Mouse (Mus musculus) heart, postnatal 4 days (tissue): ENCODE results near the gene Unc45b. TPM values are rescaled to one million over a fixed set of nuclear protein-coding genes. Genes with fewer than 3 reads are reported as not detected.
"Not testable (repeated sequence)": the region's sequence is repeated elsewhere in the genome, so short reads cannot be mapped to it uniquely, and the experiment has no call there.

Experiments used
- DNase-seq: peaks from one replicate; pipeline ENCODE4 v3.0.0; 2021
- total RNA-seq, 2 experiments: library from RNA; stranded (reverse); gene quantifications; 2 replicates each; pipeline ENCODE4 v1.2.3; 2021

The Unc45b gene
- total RNA-seq, 2 experiments from 2014 or later: 177 to 187 TPM

- DNase-seq: no peak
Observed at GRCm38 (mm10) chr11:82897478-82897877, 12.9 kb upstream of the Unc45b start.

DNA sequence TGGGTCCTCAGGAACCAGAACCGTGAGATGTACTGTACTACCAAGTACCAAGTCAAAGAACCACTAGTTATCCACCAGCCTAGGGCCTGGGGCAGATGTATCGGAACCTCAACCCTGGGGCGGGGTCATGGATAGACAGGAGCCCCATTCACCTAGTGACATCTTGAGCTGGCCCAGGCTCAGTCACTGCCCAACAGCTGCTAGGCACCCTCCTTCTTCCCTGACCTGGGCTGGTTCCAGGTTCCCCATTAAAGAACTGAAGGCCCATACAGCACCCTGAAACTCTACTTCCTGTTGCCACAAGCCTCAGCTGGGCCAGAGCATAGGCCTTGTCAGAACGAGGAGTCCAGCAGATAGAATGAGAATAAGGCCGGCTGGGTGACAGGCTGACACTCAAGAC is 10.6 kb upstream of the Unc45b start:
- DNase-seq: no peak

- DNase-seq: no peak
Observed at GRCm38 (mm10) chr11:82901606-82902310, 8.6 kb upstream of the Unc45b start.

GRCm38 (mm10) chr11:82904952-82905351 is 5.4 kb upstream of the Unc45b start:
- DNase-seq: no peak

DNA sequence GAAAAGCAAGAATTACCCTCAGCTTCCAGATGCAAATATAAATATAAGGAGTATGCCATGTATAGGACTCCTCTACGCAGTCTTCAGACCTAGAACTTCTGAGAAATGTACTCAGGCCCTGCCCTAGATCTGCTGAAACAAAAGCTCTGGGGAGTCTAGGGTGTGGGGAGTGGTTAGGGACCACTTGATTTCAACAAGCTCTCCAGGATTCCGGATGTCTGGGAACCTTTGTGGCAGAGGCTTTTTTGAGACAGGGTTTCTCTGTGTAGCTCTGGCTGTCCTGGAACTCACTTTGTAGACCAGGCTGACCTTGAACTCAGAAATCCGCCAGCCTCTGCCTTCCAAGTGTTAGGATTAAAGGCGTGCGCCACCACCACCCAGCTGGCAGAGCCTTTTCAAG is 4.5 kb upstream of the Unc45b start:
- no peak for DNase-seq

DNA sequence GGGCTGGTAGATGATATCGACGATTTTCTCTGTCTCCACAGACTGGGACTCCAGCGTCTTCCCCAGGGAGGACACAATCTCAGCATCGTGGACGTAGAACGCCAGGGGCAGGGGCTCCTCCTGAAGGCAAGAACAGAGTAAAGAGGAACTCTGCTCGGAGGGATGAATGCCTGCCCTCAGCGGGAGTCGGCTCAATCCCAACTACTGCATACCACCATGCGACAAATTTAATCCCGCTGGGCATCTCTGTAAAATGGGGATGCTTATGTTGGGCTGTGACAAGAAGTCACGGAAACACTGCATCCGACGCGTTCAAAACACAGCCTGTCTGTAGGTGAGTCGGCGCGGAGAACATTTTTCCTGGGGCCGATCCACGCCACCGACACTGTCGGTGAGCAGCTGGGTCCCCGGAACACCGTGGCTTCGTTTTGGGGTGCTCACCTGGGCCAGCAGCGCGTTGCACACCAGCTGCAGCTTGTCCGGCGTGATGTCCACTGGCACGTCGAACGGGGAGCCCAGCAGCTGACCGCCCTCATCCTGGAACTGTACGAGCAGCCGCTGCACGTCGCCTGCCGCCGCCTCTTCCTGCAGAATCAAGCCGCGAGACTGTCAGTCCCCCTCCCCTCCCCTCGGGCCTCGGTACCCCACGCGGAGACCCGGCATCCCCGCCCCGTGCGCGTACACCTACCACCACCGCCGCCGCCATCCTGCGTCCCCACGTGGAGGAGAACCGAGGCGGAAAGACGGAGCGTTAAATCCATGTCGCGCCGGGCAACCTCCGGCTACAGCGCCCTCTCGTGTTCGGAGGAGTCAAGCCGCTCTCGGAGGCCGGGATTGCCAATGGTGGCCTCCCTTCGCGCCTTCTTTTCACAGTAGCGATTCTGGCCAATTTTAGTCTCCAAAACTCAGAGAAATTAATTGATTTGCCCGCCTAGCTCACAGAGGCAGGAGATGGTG is 2.4 kb upstream of the Unc45b start, which contains the start of gene Nle1:
Nle1 (minus strand) TSS at position 761 of the 957 bp plus-strand sequence.
- DNase-seq: peak; percentile 98

GRCm38 (mm10) chr11:82908608-82908989 is 1.8 kb upstream of the Unc45b start:
- no peak for DNase-seq

DNA sequence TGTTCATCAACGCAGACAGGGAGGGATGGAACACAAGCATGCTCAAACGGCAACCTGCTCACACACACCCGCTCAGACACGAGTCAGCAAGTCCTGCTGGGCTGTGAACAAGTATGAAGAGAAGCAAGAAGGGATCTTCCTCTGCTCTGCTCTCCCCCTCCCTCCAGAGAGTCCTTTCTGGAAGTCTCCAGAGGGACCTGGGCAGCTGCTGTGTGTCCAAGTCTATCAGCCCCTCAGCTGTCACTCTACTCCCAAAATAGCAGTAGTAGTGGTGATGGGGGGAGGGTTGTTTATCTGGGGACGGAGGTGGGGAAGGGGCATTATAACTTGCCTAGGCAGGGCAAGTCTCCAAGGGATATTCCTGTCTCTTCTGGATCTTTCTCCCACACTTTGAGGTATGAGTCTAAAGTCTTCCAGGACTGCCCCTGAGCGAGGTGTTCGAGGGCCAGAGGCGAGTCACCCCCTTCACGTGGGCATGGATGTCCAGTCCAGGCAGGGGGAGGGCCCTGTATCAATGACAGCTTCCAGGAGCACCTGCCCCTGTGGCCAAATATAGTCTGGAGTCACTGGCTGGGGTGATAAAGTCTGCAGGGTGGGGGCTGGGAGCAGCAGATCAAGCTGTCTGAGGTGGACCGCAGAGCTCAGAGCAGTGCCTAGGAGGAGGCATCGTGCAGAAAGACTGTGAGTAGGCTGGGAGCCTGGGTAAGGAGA is 484 bp downstream of the Unc45b start:
- peak; percentile 80 for DNase-seq

DNA sequence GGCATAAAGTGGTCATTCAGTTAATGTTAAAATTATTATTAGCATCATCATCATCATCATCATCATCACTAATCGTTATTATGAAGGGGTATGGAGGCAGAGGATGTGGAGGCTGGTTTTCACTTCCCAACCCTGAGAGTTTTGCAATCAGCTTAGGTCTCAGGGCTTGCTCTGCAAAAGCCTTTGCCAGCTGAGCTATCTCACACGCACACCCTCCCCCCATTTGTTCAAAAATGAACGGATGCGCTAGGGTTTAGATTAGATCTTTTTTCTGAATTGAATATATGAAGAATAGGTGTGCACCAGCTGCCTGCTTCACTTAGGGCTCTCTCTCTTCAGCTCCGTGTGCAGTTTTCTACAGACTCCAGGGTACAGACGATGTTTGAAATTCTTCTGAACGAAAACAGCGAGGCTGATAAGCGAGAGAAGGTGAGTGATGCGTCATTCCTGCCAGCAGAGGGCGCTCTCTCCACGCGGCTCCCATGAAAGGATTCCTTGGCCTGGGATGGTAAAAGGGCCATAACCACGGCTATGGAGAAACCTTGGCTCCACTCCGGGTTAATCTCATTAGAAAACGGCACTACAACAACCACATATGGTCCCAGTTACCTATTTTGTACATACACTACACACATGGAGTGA is 4.5 kb downstream of the Unc45b start:
- peak; percentile 86 for DNase-seq

DNA sequence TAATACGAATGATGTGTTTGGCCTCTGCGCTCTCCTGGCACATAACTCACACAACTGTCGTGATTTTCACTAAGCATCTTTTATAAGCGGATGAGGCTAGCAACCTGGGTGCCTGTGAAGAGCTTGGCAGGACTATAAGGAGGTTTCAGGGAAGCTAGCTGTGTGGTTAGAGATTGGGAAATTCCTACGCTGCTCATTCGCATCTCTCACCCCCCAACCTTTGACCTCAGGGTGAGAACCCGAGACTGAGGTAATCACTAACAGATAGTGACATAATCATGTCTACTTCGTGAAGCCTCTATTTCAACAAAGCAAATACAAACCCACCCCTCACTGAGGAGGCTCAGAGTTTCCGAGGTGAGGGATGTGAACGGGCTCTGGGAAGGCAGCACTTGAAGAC is 10.4 kb downstream of the Unc45b start:
- DNase-seq: no peak

- no peak for DNase-seq
Observed at GRCm38 (mm10) chr11:82921691-82922090, 11.3 kb downstream of the Unc45b start.

GRCm38 (mm10) chr11:82923910-82924309 is 13.6 kb downstream of the Unc45b start:
- DNase-seq: not testable (repeated sequence)

GRCm38 (mm10) chr11:82928897-82929632 is 18.7 kb downstream of the Unc45b start:
- no peak for DNase-seq

DNA sequence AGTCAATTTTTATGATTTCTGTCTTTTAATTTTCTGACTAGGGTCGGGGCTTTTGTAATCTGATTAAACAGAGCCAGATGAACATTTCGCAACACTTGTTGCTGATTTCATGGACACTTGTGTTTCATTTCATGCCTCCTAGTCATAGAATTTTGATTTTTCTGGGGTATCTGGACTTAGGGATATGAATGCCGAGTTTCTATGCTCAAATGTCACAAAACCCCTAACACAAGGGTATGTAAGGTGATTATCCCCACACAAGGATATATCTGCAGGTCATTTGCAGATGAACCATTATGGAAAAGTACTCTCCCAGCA is 19.2 kb downstream of the Unc45b start:
- DNase-seq: no peak

DNA sequence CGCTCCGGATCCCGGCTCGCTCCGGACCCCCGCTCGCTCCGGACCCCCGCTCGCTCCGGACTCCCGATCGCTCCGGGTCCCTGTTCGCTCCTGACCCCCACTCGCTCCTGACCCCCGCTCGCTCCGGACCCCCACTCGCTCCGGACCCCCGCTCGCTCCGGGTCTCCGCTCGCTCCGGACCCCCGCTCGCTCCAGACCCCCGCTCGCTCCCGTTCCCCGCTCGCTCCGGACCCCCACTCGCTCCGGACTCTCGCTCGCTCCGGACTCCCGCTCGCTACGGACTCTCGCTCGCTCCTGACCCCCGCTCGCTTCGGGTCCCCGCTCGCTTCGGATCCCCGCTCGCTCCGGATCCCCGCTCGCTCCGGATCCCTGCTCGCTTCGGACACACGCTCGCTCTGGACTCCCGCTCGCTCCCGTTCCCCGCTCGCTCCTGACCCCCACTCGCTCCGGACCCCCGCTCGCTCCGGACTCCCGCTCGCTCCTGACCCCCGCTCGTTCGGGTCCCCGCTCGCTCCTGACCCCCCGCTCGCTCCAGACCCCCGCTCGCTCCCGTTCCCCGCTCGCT is 20.1 kb downstream of the Unc45b start:
- DNase-seq: not testable (repeated sequence)

GRCm38 (mm10) chr11:82931161-82931560 is 20.8 kb downstream of the Unc45b start:
- DNase-seq: not testable (repeated sequence)

DNA sequence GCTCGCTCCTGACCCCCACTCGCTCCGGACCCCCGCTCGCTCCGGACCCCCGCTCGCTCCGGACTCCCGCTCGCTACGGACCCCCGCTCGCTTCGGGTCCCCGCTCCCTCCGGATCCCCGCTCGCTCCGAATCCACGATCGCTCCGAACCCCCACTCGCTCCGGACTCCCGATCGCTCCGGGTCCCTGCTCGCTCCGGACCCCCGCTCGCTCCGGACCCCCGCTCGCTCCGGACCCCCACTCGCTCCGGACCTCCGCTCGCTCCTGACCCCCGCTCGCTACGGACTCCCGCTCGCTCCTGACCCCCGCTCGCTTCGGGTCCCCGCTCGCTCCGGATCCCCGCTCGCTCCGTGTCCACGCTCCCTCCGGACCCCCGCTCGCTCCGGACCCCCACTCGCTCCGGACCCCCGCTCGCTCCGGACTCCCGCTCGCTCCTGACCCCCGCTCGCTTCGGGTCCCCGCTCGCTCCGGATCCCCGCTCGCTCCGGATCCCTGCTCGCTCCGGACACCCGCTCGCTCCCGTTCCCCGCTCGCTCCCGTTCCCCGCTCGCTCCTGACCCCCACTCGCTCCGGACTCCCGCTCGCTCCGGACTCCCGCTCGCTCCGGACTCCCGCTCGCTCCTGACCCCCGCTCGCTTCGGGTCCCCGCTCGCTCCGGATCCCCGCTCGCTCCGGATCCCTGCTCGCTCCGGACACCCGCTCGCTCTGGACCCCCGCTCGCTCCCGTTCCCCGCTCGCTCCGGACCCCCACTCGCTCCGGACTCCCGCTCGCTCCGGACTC is 21.5 kb downstream of the Unc45b start:
- DNase-seq: not testable (repeated sequence)

GRCm38 (mm10) chr11:82933186-82933585 is 22.8 kb downstream of the Unc45b start:
- no peak for DNase-seq

GRCm38 (mm10) chr11:82943336-82943735 is 33.0 kb downstream of the Unc45b start:
- no peak for DNase-seq

- DNase-seq: no peak
Observed at GRCm38 (mm10) chr11:82945636-82946035, 35.3 kb downstream of the Unc45b start.

- no peak for DNase-seq
Observed at GRCm38 (mm10) chr11:82947457-82947856, 37.1 kb downstream of the Unc45b start.
